Mouse (Mus musculus) thymus, postnatal 4 days (tissue): ENCODE results near the gene Camkv.

Experiments used
- DNase-seq: peaks from one replicate; pipeline ENCODE4 v3.0.0; 2021

The Camkv gene

DNA sequence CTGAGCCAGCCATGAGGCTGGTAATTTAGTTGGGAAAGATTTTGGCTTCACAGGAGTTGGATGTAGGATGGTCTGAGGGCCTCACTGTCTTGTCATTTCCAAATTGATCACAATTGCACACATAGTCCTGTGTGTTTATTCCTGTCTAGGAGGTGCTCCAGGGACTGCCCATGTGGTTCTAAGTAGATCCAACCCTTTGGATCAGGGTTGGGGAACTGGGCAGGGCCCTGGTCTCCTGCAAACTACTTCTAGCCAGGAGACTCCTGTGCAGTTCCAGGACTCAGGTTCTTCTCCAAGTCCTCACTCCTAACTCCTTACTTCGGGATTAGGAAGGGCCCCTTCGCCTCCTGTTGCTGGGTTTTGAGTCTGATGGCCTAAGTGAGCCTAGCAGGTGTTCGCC is at the start of gene Camkv:
Gene Camkv (plus strand): TSS at position 301 of the 400 bp plus-strand sequence.
- DNase-seq = no peak

DNA sequence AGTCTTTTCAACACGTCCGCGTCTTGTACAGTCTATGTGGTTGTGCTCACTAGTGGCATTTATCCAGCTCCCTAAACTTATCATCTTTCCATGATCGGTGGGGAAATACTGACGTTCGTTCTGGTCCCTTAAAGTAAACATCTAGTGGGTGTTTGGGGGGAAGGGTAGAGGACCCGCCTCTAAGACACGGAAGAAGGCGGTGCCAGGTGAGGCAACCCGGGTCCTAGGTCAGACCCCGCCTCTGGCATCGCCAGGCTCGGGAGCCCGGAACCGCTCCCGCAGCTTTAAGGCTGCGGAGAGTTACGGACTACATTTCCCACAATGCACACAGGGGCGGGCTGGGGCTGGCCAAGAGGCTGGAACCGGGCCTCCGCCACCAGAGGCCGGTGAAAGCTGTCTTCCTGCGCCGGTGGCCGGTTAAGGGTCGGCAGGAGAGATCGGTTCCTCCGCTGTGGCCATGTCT is 47.6 kb upstream of the Camkv start, which contains the start of gene Mon1a:
Gene Mon1a (plus strand): TSS at position 348 of the 463 bp plus-strand sequence.
- peak; percentile 87 for DNase-seq

DNA sequence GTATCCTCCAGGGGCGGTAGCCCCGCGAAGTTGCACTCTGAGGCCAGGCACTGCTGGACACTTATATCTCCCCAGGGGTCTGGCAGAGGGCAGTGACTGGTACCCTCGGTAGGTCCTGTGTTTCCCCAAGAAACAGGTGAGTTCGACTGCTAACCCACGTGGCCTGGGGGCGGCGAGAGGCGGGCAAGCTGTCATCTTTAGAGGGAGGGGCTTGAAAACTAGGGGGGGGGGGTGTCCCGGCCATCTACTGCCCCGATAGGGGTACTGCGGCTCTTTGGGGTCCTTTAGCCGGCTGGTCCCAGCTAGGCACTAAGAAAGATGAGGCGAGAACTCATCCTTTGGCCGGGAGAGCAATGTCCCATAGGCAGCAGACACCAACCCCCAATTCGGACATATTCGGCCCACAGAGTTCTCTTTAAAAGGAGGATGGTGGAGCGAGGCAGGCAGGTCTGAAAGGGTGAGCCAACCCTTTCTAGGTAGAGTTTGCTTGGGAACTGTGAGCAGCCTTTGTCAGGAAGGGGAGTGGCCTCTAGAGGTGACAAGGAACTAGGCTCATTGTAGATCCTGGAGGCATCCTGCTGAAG is 47.1 kb upstream of the Camkv start:
- no peak for DNase-seq

DNA sequence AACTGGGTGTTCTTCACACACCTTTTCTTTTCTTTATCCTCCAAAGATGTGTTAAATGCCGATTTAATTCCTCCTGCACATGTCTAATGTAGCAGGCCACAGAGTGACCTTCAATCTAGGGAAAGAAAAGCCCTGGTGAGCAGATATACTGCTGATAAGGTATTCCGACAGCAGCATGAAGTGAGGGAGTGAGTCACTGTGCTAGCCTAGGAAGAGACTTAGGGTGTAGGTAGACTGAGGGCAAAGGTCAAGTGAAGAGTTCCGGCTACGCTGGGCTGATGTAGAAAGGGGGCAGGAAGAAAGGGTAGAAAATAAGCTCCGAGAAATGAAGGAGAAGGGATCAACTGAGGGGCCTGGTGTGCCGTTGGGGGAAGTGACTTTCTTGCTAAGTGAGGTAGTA is 45.2 kb upstream of the Camkv start:
- DNase-seq = no peak

DNA sequence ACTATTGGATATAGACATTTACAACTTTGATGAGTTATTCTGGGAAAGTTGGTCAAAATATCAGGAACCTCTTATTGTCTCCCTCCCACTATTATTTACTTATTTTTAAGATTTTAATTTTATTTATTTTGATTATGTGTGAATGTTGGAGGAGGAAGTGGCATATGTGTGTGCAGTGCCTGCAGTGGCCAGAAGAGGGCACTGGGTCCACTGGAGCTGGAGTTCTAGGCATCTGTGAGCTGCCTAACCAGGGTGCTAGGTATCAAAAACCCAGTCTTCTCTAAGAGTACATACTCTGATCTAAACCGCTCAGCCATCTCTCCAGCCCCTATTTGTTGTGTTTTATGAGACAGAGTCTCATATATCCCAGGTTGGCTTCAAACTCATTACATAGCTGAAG is 44.5 kb upstream of the Camkv start:
- DNase-seq = peak; percentile 73

DNA sequence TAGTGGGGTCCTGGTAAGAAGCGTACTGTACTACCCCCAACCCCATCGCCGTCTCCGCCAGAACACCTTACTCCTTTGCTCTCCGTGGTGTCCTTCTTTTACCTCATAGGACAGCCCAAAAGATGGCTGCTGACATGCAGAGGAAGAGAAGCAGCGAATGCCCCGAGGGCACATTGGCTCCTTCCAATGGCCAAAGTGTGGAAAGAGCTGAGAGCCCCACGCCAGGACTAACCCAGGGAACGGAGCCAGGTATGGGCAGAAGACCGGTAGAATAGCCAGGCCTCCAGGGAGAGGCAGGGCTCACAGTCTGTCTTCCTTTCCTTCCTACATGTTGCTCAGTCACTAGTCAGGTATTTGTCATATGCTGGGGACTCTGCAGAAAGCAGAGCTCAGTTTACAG is 36.9 kb upstream of the Camkv start:
- no peak for DNase-seq

DNA sequence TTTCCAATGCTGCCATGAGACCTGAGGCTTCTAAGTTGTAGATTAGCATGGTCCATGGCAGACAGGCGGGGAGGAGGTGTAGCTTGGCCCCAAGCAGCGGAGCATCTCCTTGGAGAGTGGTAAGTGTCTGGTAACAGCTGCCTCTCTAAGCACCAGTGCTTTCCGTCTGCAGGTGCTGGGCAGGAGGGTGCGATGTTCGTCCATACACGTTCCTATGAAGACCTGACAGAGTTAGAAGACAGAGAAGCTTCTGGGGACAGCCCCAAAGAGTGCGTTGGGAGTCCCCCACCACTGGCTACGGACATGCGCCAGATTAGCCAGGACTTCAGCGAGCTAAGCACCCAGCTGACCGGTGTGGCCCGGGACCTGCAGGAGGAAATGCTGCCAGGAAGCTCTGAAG is 35.6 kb upstream of the Camkv start:
- no peak for DNase-seq

DNA sequence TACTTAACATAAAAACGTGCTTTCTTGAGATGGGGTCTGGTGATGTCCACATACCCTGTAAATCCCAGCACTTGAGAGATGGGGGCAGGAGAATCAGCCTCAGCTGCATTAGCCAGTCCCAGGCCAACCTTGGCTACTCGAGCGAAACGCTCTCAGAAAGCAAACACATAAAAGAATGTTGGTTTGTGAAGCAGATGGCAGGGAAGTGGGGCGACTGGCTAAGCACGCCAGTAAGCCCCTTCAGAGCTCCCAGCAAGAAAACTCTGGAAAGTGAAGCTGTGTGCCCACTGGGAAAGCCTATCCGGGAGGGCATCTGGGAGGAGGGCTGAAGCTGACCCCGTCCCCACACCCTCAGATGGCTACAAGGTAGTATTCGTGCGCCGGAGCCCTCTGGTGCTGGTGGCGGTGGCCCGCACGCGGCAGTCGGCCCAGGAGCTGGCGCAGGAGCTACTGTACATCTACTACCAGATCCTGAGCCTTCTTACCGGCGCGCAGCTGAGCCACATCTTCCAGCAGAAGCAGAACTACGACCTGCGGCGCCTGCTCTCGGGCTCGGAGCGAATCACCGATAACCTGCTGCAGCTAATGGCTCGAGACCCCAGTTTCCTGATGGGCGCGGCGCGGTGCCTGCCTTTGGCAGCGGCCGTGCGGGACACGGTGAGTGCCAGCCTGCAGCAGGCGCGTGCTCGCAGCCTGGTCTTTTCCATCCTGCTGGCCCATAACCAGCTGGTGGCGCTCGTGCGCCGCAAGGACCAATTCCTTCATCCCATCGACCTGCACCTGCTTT is 34.4 kb upstream of the Camkv start:
- peak; percentile 84 for DNase-seq

DNA sequence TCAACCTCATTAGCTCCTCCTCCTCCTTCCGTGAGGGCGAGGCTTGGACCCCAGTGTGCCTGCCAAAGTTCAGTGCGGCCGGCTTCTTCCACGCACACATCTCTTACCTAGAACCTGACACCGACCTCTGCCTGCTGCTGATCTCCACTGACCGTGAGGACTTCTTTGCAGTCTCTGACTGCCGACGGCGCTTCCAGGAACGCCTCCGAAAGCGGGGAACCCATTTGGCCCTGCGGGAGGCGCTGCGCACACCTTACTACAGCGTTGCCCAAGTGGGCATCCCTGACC is 33.9 kb upstream of the Camkv start:
- no peak for DNase-seq

DNA sequence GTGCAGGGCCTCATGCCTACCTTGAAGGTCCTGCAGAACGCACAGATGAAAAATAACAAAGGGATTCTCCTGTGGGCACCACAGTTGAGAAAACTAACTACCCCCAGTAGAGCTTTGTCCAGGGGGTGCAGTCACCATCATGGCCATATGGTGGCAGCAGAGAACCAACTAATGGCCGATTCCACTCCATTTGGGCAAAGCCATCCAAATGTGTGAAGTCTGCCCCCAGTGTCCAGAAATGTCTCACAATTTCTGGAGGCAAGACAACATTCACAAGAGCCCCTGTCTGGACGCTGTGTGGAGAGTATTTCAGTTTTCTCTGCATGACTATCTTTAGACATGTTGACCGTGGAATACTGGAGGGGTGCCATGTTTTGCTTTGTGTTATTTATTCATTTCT is 30.7 kb upstream of the Camkv start:
- DNase-seq = peak; percentile 90

DNA sequence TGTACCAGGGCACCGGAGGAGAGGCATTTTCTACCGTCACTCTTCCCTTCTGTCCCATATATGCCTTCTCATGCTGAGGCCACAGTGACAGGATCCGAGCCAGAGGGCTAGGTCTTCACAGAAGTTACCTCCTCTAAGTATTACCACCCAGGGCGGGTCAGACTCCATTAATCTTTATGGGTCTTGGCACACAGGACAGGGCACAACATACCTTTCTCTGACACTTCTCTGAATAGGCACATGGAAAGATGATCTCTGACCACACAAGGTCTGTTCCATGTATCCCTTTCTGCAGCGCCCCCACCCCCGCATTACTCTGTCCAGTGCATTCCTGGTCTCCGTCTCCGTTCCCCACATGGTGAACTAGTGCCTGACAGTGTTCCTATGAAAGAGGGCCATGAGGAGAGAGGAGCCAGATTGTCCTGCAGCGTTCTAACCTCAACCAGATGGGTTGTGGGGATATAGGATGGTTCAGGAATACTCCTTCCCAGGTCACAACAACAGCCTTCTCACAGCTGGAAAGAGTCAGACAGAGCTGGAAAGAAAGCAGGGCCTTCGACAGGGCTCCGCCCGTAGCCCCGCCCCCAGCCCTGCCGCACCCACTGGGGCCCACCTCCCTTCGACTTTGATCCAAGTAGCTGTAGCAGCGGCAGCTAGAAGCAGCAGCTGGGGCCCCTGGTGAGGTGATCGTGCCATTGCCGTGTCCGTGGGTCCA is 29.1 kb upstream of the Camkv start, which contains the start of gene Mst1r:
Gene Mst1r (plus strand): TSS at position 622 of the 715 bp plus-strand sequence.
- DNase-seq = peak; percentile 93

DNA sequence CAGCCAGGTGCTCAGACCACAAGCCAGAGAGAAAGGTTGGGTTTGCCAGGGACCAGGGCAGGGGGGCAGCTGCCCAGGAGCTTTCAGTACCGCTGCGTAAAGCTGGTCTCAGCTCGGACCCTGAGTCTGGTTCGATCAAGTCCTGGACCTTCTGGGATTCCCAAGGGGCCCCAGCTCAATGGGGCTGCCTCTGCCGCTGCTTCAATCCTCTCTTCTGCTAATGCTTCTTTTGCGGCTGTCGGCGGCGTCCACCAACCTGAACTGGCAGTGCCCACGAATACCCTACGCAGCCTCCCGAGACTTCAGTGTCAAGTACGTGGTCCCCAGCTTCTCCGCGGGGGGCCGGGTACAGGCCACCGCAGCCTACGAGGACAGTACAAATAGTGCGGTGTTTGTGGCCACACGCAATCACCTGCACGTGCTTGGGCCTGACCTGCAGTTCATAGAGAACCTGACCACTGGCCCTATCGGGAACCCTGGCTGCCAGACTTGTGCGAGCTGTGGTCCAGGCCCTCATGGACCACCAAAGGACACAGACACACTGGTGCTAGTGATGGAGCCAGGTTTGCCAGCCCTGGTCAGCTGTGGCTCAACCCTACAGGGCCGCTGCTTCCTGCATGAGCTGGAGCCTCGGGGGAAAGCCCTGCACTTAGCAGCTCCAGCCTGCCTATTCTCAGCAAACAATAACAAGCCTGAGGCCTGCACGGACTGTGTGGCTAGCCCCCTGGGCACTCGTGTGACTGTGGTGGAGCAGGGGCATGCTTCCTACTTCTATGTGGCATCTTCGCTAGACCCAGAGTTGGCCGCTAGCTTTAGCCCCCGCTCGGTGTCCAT is 28.3 kb upstream of the Camkv start:
- no peak for DNase-seq

DNA sequence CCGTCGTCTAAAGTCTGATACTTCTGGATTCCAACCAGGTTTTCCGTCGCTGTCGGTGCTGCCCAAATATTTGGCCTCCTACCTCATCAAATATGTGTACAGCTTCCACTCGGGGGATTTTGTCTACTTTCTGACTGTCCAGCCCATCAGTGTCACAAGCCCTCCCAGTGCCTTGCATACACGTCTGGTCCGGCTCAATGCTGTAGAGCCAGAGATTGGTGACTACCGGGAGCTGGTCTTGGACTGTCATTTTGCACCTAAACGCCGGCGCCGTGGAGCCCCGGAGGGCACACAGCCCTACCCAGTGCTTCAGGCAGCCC is 27.7 kb upstream of the Camkv start:
- peak; percentile 8 for DNase-seq

DNA sequence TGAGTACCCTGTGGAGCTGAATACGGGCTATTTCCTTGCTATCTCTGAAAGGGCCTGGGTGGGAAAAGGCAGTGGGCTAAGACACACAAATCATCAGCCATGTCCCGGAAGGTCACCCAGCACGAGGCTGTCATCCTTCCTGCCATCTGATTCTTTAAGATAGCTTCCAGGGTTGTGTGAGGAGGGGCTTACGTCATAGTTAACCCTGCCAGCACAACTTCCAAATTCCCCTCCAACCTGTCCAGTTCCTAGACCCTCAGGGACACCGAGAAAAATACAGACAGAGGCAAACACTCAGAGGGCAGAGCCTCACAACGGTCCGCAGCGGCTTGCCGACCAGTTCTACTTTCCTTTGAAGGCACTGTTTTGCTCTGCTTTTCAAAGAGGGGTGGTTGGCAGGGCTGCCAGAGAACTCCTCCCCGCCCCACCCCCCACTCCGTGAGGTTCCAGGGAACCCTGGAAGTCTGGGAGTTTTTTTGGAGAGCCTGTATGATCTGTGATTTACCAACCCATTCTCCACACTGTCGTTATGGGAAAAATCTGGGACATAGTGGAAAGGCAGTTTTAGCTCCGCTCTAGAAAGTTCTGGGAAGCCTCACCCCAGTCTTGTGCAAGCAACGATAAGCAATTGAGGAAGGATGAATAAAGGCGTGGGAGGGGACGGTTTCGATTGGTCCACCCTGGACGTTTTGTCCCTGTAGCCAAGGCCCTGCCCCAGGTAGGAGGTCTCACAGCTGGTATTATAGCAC is 26.9 kb upstream of the Camkv start:
- no peak for DNase-seq

DNA sequence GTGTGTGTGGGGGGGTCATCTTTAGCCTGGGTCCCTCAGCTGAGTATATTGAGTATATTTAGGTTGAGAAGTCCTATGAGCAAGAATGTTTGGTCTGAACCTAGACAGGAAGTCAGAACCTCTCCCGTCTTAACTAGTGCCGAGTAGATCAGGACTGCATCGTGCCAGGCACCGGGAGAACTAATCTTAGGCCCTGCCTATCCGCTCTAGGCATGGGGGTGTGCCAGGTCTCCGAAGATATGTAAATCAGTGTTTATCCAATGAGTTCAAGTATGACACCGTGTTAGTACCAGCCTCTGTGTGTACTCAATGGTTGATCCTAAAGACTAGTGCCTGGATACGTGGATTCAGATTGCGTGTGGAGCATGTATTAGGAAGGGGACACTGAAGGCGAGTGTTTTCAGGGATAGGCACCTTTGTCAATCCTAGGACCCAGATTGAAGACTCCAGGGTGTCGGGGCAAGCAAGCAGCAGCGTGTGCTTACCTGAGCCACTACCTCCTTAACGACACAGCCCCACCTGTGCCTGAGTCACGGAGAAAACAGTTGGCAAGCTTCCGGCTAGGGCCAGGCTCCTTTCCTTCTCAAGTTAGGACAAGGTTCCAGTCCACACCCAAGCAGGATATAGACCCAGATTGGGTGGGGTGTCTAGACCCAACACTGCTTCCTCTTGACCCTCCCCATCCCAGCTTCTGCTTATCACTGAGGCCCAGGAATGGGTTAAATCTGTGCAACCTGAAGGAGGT is 25.3 kb upstream of the Camkv start:
- DNase-seq = no peak

DNA sequence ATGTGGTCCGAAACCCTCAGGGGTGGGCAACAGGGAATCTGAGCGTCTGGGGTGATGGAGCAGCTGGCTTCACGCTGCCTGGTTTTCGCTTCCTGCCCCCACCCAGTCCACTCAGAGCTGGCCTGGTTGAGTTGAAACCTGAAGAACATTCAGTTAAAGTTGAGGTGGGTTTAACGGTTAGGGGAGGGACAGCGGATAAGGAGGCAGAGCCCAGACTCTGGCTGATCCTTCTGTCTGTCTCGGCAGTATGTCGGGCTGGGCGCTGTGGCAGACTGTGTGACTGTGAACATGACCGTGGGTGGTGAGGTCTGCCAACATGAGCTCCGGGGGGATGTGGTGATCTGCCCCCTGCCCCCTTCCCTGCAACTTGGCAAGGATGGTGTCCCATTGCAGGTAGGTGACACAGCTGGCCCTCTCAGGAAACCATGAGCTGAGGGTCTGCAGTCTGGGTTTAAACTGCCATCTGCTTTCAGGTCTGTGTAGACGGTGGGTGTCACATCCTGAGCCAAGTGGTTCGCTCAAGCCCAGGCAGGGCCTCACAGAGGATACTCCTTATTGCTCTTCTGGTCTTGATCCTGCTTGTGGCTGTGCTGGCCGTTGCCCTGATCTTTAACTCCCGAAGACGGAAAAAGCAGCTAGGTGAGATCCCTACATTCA is 20.6 kb upstream of the Camkv start:
- DNase-seq = peak; percentile 37

DNA sequence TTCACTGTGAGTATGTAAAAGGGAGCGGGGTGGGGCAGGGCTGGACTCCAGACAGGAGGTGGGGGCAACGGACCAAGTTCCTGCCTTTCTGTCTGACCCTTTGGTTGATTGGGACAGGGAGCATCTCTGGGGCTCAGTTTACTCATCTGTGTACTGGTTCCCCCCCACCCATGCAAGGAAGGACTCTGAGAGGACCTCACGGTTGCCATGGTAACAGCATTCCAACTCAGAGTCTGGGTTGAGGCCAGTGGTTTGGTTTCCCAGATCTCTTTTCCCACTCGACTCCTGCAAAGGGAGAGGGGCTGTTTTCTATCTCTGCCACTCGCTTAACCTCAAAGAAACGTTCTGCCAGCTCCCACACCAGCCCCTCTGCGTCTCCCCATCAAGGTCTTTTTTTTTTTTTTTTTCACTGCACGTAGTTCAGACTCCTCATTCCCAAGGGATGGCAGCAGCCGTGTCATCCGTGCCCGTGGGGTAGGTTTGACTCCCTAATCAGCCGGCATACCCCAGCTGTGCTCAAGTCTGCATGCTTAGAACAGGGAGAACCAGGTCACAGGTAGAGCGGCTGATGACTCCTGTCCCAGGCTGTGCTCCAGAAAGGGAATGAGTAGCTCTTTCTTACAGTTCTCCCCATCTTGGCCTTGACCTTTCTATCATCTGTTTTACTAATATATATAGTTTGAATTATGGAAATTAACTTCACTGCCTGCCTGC is 17.4 kb upstream of the Camkv start:
- DNase-seq = no peak

DNA sequence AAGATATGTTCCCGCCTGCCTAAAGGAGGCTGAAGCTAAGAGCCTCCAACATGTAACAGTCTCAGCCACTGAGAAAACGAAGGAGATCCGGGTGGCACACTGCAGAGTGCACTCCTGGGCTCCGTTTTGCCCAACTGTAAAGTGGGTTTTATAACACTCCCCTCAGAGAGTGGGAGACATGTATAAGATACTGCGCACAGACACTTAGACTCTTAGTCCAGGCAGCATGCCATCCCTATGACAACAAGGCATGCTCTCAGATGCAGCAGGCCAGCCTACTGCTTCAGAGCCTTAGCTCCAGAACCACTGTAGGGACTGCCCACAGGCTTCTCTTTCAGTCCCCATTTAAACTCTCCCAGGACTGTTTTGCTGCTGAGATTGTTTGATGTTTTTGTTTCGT is 16.6 kb upstream of the Camkv start:
- DNase-seq = no peak

DNA sequence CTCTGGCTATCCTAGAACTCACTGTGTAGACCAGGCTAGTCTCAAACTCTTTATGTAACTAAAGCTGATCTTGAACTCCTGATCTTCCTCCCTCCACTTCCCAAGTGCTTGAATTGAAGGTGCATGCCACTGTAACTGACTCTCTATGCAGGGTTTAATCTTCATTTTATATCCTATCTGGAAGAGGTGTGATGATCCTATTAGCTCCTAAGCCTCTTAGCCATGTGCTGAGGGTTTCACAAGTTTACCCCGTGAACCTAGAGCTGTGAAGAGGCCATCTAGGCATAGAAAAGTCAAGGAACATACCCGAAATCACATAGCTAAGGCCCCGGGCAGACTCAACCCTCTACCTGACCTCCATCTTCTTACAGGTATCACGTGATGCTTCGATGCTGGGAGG is 16.0 kb upstream of the Camkv start:
- DNase-seq = no peak

DNA sequence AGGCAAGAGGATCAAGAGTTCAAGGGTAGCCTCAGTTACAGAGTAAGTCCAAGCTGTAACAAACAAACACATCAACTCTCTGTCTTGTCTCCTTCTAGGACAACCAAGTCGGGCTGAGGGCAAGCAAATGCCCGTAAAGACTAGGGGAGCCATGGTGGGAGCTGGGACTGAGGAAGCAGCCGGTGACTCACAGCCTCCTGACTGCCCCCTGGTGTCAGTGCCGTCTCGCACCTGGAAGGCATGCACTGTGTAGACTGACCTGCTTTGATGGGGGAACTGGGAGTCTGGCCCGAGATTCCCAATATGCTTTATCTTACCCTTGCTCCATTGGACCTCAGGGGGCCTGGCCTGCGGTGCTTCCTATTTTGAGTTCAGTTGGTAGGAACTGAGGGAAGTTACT is 12.5 kb upstream of the Camkv start:
- DNase-seq = peak; percentile 88

DNA sequence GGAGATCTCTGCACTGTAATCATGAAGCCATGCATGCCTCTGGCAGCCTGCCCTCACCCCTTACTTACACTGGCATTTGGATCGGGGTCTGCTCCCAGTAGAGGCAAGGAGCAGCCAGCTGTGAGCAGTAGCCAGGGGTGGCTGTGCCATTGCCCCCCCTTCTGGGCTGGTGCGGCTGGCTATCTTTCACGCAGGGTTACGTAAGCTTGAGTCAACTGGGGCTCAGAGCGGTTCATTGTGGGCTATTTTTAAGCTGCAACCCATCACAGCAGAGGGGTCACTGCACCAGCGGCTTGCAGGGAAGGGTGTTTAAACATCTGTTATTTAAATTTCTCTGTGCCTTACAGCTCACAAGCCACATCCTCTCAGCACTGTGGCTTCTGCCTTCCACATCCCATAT is 11.5 kb upstream of the Camkv start:
- DNase-seq = no peak
